Mouse (Mus musculus) midbrain, postnatal 0 days (tissue): ENCODE measurements around the gene 4930523C07Rik. TPM values are rescaled to one million over a fixed set of nuclear protein-coding genes. Genes with fewer than 3 reads are reported as not detected.

Source experiments
- ATAC-seq: fragments of 200-750 bp; cut with Nextera tagmentation; 2 replicates; pipeline ENCODE4 v1.8.0; 2017; ENCODE audit warnings: moderate number of reproducible peaks, mild to moderate bottlenecking, moderate TSS enrichment, moderate library complexity; ENCODE audit not compliant: low FRiP score
- DNase-seq: peaks from one replicate; pipeline ENCODE4 v3.0.0-alpha.2; 2015; ENCODE audit warnings: low spot score
- H3K27ac ChIP-seq: fragments of 300-500 bp; sonication (generic); 2 replicates; pipeline ENCODE4 v1.5.1; 2014; ENCODE audit warnings: low read depth, mild to moderate bottlenecking, low read length, mixed read lengths
- H3K27me3 ChIP-seq: fragments of 300-500 bp; sonication (generic); 2 replicates; pipeline ENCODE4 v1.6.1; 2014; ENCODE audit warnings: low read length, control low read depth, mixed read lengths; ENCODE audit not compliant: insufficient read depth
- H3K36me3 ChIP-seq: fragments of 300-500 bp; sonication (generic); 2 replicates; pipeline ENCODE4 v1.6.1; 2014; ENCODE audit warnings: low read length, control low read depth, mixed read lengths; ENCODE audit not compliant: insufficient read depth
- H3K4me1 ChIP-seq: fragments of 300-500 bp; sonication (generic); 2 replicates; pipeline ENCODE4 v1.6.1; 2014; ENCODE audit warnings: mild to moderate bottlenecking, control low read depth, antibody characterized with exemption, low read length, mixed read lengths; ENCODE audit not compliant: insufficient read depth
- H3K4me2 ChIP-seq: fragments of 300-500 bp; sonication (generic); 2 replicates; pipeline ENCODE4 v1.6.1; 2014; ENCODE audit warnings: low read depth, mild to moderate bottlenecking, low read length, mixed read lengths; ENCODE audit not compliant: poor library complexity, severe bottlenecking
- H3K4me3 ChIP-seq: fragments of 300-500 bp; sonication (generic); 2 replicates; pipeline ENCODE4 v1.5.1; 2014; ENCODE audit warnings: low read depth, mild to moderate bottlenecking, low read length, moderate library complexity
- H3K9ac ChIP-seq: fragments of 300-500 bp; sonication (generic); replicated peaks from 2 replicates; pipeline ENCODE4 v1.6.1; 2014; ENCODE audit warnings: mild to moderate bottlenecking, low read length, moderate library complexity, mixed read lengths; ENCODE audit not compliant: poor library complexity, severe bottlenecking
- H3K9me3 ChIP-seq: fragments of 300-500 bp; sonication (generic); 2 replicates; pipeline ENCODE4 v1.6.1; 2016; ENCODE audit warnings: low read length, control low read depth
- CTCF ChIP-seq: IDR thresholded peaks from 2 replicates; pipeline ENCODE4 v1.5.1; 2016; ENCODE audit warnings: antibody characterized with exemption, mild to moderate bottlenecking
- WGBS: fragments of 180-500 bp; shearing (Covaris S2); extraction: QIAGEN DNeasy Blood & Tissue Kit; methylation state at CpG from one replicate; pipeline ENCODE4 v1.1.7; 2014; 5-methylcytosine and 5-hydroxymethylcytosine counted together
- polyA plus RNA-seq: library from polyadenylated mRNA; unstranded; fragments of >200 nt; fragmentation: Nextera tagmentation; extraction: Ambion mirVana; gene quantifications from 2 replicates; pipeline ENCODE4 v1.2.1, GENCODE M21; 2015
- total RNA-seq: library from RNA; depleted of rRNA; stranded (reverse); fragments of >200 nt; gene quantifications from 2 replicates; pipeline ENCODE4 v1.2.3, GENCODE M21; 2014; rRNA removed

Gene 4930523C07Rik
- total and polyA plus RNA-seq, 2 experiments from 2014 or later, result 1.6 to 2.0 TPM

DNA sequence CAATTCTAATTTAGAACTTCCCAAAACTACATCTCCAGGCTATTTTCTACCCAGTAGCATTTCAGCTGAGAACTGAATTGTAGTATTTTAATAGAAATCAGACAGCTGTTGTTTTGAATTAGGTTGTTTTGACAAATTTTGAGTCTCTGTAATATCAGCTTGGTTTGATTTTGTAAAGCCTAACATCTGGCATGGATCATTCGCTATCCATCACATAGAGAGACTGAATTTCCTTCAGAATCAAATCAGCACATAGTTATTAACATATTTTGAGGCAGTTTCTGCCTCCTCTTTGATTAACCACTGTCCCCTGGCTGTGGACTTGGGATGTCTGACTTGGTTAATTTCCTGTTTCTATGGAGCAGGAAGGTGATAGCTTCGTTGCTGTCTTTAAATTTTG is 64.4 kb downstream of the 4930523C07Rik start:
- WGBS, result 77% methylated on average over 2 of the region's 2 CpGs
- DNase-seq, result no peak

DNA sequence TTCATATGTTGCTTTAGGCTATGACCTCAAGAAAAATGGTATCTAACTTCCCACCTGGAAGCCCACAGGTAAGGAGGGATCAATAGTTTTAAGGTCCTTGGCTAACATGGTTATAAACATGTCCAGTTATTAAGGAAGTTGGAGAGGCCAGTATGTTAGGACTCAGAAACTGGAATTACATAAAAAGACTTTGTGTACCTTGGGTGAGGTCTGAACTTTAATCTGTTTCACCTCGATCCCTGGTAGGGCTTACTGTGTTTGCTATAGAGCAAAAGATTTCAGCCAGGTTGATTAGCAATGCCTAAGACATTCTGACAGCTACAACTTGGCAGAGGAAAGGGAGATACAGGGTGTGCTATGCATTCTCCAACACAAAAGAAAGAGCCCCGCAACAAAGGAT is 79.8 kb downstream of the 4930523C07Rik start:
- Histone ChIP-seq H3K4me2 (no peak overlapping the region), H3K9me3 (no peaks in the 10 kb centered on the region), H3K27ac (no peak overlapping the region), H3K9ac (no peak overlapping the region), H3K4me1 (no peaks in the 10 kb centered on the region), H3K4me3 (no peak overlapping the region), H3K36me3 (no peaks in the 10 kb centered on the region), H3K27me3 (no peaks in the 10 kb centered on the region)
- no peak for ATAC-seq
- TF ChIP-seq CTCF, result no peak
- WGBS, result 67% methylated on average over 2 of the region's 2 CpGs
- DNase-seq, result no peak

More for the DNA sequence above, 64.4 kb downstream of the 4930523C07Rik start:
- H3K36me3 ChIP-seq, result no peaks in the 10 kb centered on the region
- no peak overlapping the region for H3K4me3 ChIP-seq
- no peaks in the 10 kb centered on the region for H3K9me3 ChIP-seq
- no peak for ATAC-seq
- H3K9ac ChIP-seq, result no peak overlapping the region
- no peak for TF ChIP-seq CTCF
- H3K27me3 ChIP-seq, result no peaks in the 10 kb centered on the region
- no peaks in the 10 kb centered on the region for H3K4me1 ChIP-seq
- H3K4me2 ChIP-seq, result no peak overlapping the region
- no peak overlapping the region for H3K27ac ChIP-seq

Other genes with a start within 250 kb of the 4930523C07Rik start
- 0.11 and 0.14 TPM in 2 replicates for gene Tnn, start 109.2 kb downstream of the 4930523C07Rik start, total RNA-seq
- gene Tnn, start 109.2 kb downstream of the 4930523C07Rik start, polyA plus RNA-seq, result 0.05 TPM in 1 of 2 replicates, not detected in the other
- 10.6 and 17.7 TPM in 2 replicates for gene Mrps14, start 150.8 kb downstream of the 4930523C07Rik start, total RNA-seq
- 110 and 111 TPM in 2 replicates for gene Mrps14, start 150.8 kb downstream of the 4930523C07Rik start, polyA plus RNA-seq
- gene Cacybp, start 168.5 kb downstream of the 4930523C07Rik start, total RNA-seq, result 126 and 134 TPM in 2 replicates
- gene Cacybp, start 168.5 kb downstream of the 4930523C07Rik start, polyA plus RNA-seq, result 320 and 328 TPM in 2 replicates